Mouse (Mus musculus) A20 (cell line): ENCODE measurements around the gene Fbrsl1.

Experiments
- DNase-seq: peaks from one replicate; pipeline ENCODE4 v3.0.0-alpha.2; 2011; ENCODE audit warnings: low read depth, low spot score

Fbrsl1 gene

GRCm38 (mm10) chr5:110448436-110449134 lies at the start of gene Fbrsl1:
Gene Fbrsl1, minus strand, starts transcription at chr5:110448503.
- peak; percentile 99 for DNase-seq

DNA sequence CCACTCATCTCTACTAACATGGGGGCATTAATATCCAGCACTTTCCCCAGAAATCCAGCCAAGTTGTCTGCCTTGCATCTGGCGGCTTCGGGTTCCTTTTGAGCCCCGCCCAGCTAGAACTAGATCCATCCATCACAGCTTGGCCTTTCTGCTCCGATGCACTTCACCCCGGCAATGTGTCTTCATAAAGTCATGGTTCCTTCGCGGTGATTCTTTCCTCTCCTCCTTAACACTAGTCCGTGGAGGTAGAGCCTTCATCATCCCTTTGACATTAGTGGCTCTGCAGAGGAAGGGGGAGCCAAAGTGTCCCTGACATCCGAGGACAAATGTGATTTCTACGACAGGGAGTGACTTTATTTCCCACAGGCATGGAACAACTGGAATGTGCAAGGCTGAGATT lies 49.8 kb upstream of the Fbrsl1 start:
- DNase-seq, result no peak

DNA sequence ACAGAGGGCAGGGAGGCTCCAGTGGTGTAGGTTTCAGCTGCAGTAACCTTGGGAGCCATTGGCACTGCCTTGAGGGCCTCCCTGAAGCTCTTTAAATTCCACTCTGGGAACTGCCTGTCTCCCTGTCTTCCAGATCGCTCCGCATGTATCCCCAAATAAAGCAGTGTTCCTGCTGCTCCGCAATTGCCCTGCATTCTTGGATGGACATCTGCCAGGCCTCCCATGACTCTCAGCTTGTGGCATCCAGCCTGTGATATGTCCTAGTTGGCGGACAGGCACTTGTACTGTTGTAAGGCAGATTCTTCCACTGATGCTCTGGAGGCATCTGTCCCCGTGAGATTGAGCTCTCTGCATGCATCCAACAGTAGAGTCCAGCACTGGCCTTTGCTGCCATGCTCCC lies 49.3 kb upstream of the Fbrsl1 start:
- no peak for DNase-seq

GRCm38 (mm10) chr5:110495051-110495450 lies 46.7 kb upstream of the Fbrsl1 start:
- no peak for DNase-seq

- DNase-seq, result no peak
Measured at GRCm38 (mm10) chr5:110494396-110494795, 46.1 kb upstream of the Fbrsl1 start.

GRCm38 (mm10) chr5:110493785-110494184 lies 45.5 kb upstream of the Fbrsl1 start:
- peak; percentile 67 for DNase-seq

GRCm38 (mm10) chr5:110489639-110490038 lies 41.3 kb upstream of the Fbrsl1 start:
- no peak for DNase-seq

- DNase-seq, result no peak
Measured at GRCm38 (mm10) chr5:110487943-110488342, 39.6 kb upstream of the Fbrsl1 start.

DNA sequence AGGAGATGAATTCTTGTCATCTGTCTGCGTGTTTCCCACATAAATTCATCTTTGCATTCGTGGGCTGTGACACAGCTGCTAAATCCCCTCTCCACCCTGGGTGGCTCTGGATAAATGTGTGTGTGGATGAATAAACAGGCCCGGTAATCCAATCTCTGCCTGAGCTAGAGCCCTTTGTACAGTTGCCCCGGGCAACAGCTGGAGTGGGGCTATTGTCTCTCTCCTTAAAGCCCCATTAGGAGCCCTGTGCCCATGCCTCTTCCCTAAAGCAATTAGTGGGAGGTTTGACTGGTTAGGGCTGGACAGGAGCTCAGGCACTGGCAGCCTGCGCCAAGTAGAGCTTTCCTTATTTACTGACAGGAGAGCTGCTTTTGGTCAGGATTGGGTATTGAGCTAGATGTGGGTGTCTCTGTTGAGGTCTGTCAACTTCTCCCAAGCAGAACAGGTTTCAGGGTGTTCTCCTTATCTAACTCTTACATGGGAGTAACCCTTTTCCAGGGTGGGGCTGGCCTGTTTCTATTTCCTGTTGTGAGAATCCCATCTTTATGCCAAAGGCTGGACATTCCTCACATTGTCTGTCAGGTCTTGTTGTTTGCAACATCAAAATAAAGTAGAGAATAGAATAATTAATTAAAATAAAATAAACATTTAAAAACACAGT lies 38.5 kb upstream of the Fbrsl1 start:
- no peak for DNase-seq

- DNase-seq, result no peak
Measured at GRCm38 (mm10) chr5:110484711-110485110, 36.4 kb upstream of the Fbrsl1 start.

GRCm38 (mm10) chr5:110479228-110479627 lies 30.9 kb upstream of the Fbrsl1 start:
- no peak for DNase-seq

- DNase-seq, result no peak
Measured at GRCm38 (mm10) chr5:110474156-110474555, 25.9 kb upstream of the Fbrsl1 start.

- no peak for DNase-seq
Measured at GRCm38 (mm10) chr5:110472834-110473233, 24.5 kb upstream of the Fbrsl1 start.

GRCm38 (mm10) chr5:110471981-110472476 lies 23.7 kb upstream of the Fbrsl1 start:
- DNase-seq, result no peak

- DNase-seq, result no peak
Measured at GRCm38 (mm10) chr5:110471285-110471684, 23.0 kb upstream of the Fbrsl1 start.

GRCm38 (mm10) chr5:110469227-110469925 lies 21.1 kb upstream of the Fbrsl1 start:
- DNase-seq, result no peak

- DNase-seq, result no peak
Measured at GRCm38 (mm10) chr5:110468296-110468695, 20.0 kb upstream of the Fbrsl1 start.

DNA sequence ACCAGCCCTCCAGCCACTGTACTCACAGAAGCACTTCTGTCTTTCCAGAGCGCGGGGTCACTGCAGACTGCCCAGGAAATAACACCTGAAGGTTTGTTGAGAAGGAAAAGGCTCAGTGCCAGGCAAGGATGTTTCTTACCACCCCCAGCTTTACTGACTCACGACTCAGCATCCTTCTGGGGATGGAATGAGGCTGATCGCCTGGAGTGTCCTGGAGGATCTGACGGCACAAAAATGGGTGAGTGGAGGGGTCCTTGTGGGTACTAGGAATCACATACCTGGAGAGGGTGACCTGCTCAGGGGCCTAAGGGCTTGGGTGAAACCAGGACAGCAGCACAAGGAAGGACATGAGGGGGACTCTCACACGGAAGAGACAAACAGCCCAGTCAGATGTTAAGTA lies 19.4 kb upstream of the Fbrsl1 start:
- no peak for DNase-seq

- DNase-seq, result no peak
Measured at GRCm38 (mm10) chr5:110466531-110467424, 18.5 kb upstream of the Fbrsl1 start.

GRCm38 (mm10) chr5:110462646-110463045 lies 14.3 kb upstream of the Fbrsl1 start:
- DNase-seq, result no peak

- DNase-seq, result no peak
Measured at GRCm38 (mm10) chr5:110458936-110459335, 10.6 kb upstream of the Fbrsl1 start.
